In the genomic region with DNA sequence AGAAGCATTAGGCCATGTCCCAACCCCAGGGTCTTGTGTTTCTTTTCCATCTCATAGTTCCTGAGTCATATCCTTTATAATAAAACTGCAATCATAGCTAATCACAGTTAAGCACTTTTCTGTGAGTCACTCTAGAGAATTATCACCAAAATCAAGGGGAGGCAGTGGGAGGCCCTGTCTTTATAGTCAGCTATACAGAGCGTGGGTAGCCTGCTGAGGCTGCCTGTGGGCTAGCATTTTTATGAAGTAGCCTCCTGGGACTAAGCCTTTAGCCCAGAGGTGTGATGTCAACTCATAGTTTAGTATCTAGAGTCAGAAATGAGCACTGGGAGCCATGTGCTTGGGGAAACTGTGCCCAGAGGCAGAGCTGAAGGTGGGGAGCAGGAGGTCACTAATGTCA, we compare ENCODE assay signal across 20 mouse cellular contexts.
DNase-seq lines count a peak whose midpoint lies in the region; ATAC-seq and TF ChIP-seq lines count a peak whose summit lies in the region.
"Had no signal": no experiment of that assay in that cellular context is flagged by ENCODE, and none has a peak within 500 bp of the region (broad histone marks: within the 10 kb centered on the region; RNA-seq: fewer than 3 reads in every experiment).

No protein-coding gene starts in this region.

- no peaks in the 10 kb centered on the region for H3K36me3 ChIP-seq in midbrain, embryonic 10.5 days
- H3K36me3 ChIP-seq: G1E had no signal

- no peak for TF ChIP-seq CTCF in Patski (IDR thresholded peaks at IDR 0.05)

- no peak overlapping the region for H3K4me3 ChIP-seq in midbrain, embryonic 10.5 days

- POLR2A ChIA-PET in Patski (lab: Charles Lee) = no interaction called here

- H3K9me3 ChIP-seq in midbrain, embryonic 10.5 days (replicated peaks) = no peaks in the 10 kb centered on the region

- no peaks in the 10 kb centered on the region for H3K27me3 ChIP-seq in Patski
- H3K27me3 ChIP-seq in midbrain, embryonic 10.5 days (ENCODE audit: low read depth, poor library complexity, severe bottlenecking) = no peaks in the 10 kb centered on the region

- CTCF ChIA-PET in Patski (lab: Charles Lee) = no interaction called here

- WGBS in midbrain, embryonic 10.5 days = 80% methylated on average over 1 of the region's 1 CpGs

- in situ Hi-C loops in Patski (cut with MboI; ENCODE audit: low pct_unique_long_range_greater_than_20kb) = loop anchor here (5.0 kb wide), 1 partner anchor 47 kb away; no protein-coding TSS in a partner anchor

- H3K27ac ChIP-seq in midbrain, embryonic 10.5 days (replicated peaks) = no peak overlapping the region

- peak; percentile 28 for DNase-seq in Patski (ENCODE audit: low read depth, low spot score)
- DNase-seq in brain, adult 2 months (ENCODE audit: low read depth, low spot score) = peak; percentile 12
- DNase-seq in adrenal gland, adult (ENCODE audit: inconsistent age in 2 of 2, low spot score in 1 of 2) = no peak
- DNase-seq in midbrain, embryonic 10.5 days (ENCODE audit: low spot score) = no peak
- DNase-seq: adrenal gland, adult 2 months; adrenal gland, adult 8-10 months; adrenal gland, postnatal 10 days; adrenal gland, postnatal 14 days; adrenal gland, postnatal 25 days; adrenal gland, postnatal 36 days; B cell, adult 2 months; cerebellum, adult 11 months; cerebellum, adult 11-12 months; cerebellum, adult 18-20 months; cerebellum, adult 2 months; cerebellum, adult 8-10 months; cerebellum, adult 9-10 months had no signal

- H3K4me1 ChIP-seq in midbrain, embryonic 10.5 days = no peaks in the 10 kb centered on the region

- peak; percentile 91 for ATAC-seq in Patski
- ATAC-seq: activated CD4-positive, CD25-positive, alpha-beta regulatory T cell, adult 4 months; CD4-positive, CD25-positive, alpha-beta regulatory T cell, adult 4 months had no signal

Comparison
In these comparisons a context has a peak if more than half of its experiments do, and no peak if none do; other contexts are left out.
1. DNase-seq: peak in Patski (single experiment) and brain, adult 2 months (single experiment); none in adrenal gland, adult (0 of 2) and midbrain, embryonic 10.5 days (single experiment).